Mouse (Mus musculus) lung, embryonic 16.5 days (tissue): ENCODE measurements around the gene Pcdh15. TPM values are rescaled to one million over a fixed set of nuclear protein-coding genes. Genes with fewer than 3 reads are reported as not detected.

Source experiments
- ATAC-seq: fragments of 200-750 bp; cut with Nextera tagmentation; 2 replicates; pipeline ENCODE4 v1.8.0; 2017; ENCODE audit warnings: low read depth, mild to moderate bottlenecking, moderate library complexity
- H3K27ac ChIP-seq: fragments of 300-500 bp; sonication (generic); 2 replicates; pipeline ENCODE4 v1.5.1; 2014; ENCODE audit warnings: mild to moderate bottlenecking, control low read depth, low read length
- H3K27me3 ChIP-seq: fragments of 300-500 bp; sonication (generic); 2 replicates; pipeline ENCODE4 v1.6.1; 2014; ENCODE audit warnings: low read depth, low read length, mixed read lengths; ENCODE audit not compliant: control insufficient read depth, insufficient read depth
- H3K36me3 ChIP-seq: fragments of 300-500 bp; sonication (generic); 2 replicates; pipeline ENCODE4 v1.6.1; 2014; ENCODE audit warnings: low read length; ENCODE audit not compliant: control insufficient read depth, insufficient read depth
- H3K4me1 ChIP-seq: fragments of 300-500 bp; sonication (generic); replicated peaks from 2 replicates; pipeline ENCODE4 v1.6.1; 2014; ENCODE audit warnings: low read length, mixed read lengths; ENCODE audit not compliant: control insufficient read depth, insufficient read depth
- H3K4me2 ChIP-seq: fragments of 300-500 bp; sonication (generic); 2 replicates; pipeline ENCODE4 v1.6.1; 2014; ENCODE audit warnings: low read depth, low read length, control low read depth
- H3K4me3 ChIP-seq: fragments of 300-500 bp; sonication (generic); 2 replicates; pipeline ENCODE4 v1.5.1; 2014; ENCODE audit warnings: mild to moderate bottlenecking, low read length, control low read depth
- H3K9ac ChIP-seq: fragments of 300-500 bp; sonication (generic); 2 replicates; pipeline ENCODE4 v1.6.1; 2014; ENCODE audit warnings: low read length, control low read depth
- H3K9me3 ChIP-seq: fragments of 300-500 bp; sonication (generic); 2 replicates; pipeline ENCODE4 v1.6.1; 2016; ENCODE audit warnings: low read length; ENCODE audit not compliant: control insufficient read depth
- WGBS: fragments of 180-500 bp; shearing (Covaris S2); extraction: QIAGEN DNeasy Blood & Tissue Kit; methylation state at CpG from one replicate; pipeline ENCODE4 v1.1.7; 2014; 5-methylcytosine and 5-hydroxymethylcytosine counted together
- polyA plus RNA-seq: library from polyadenylated mRNA; unstranded; fragments of >200 nt; fragmentation: Nextera tagmentation; extraction: Ambion mirVana; gene quantifications from 2 replicates; pipeline ENCODE4 v1.2.1, GENCODE M21; 2015

The Pcdh15 gene
- polyA plus RNA-seq, 1 experiment from 2014 or later, result 0.08 TPM

DNA sequence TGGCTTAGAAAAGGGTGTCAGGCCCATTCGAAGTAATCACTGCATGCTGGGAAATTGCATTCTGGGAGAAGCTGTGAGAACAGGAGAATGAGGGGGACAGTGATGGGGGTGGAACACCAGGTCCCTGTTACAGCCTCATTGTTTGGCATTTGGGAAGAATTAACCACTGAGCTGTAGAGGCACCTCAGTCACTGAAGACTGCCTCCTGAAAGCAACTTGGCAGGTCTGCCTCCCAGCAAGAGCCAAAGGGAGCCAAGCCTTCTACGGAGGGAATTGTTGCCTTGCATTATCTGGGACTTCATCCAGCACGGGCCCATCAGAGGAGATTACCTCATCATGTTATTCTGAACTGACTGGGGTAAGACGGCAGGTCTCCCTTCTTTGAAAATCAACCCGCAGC is 197.3 kb downstream of the Pcdh15 start:
- WGBS, result 59% methylated on average over 5 of the region's 5 CpGs
- no peak overlapping the region for H3K9ac ChIP-seq

GRCm38 (mm10) chr10:73301951-73302350 is 202.8 kb downstream of the Pcdh15 start:
- H3K4me1 ChIP-seq, result no peaks in the 10 kb centered on the region
- H3K9me3 ChIP-seq, result no peaks in the 10 kb centered on the region
- H3K9ac ChIP-seq, result no peak overlapping the region
- no peak for ATAC-seq
- 76% methylated on average over 8 of the region's 8 CpGs for WGBS
- H3K4me3 ChIP-seq, result no peak overlapping the region
- H3K36me3 ChIP-seq, result no peaks in the 10 kb centered on the region
- H3K4me2 ChIP-seq, result no peak overlapping the region
- no peaks in the 10 kb centered on the region for H3K27me3 ChIP-seq
- no peak overlapping the region for H3K27ac ChIP-seq

More for the DNA sequence above, 197.3 kb downstream of the Pcdh15 start:
- no peaks in the 10 kb centered on the region for H3K36me3 ChIP-seq
- H3K4me3 ChIP-seq, result no peak overlapping the region
- no peak overlapping the region for H3K27ac ChIP-seq
- H3K4me2 ChIP-seq, result no peak overlapping the region
- no peaks in the 10 kb centered on the region for H3K4me1 ChIP-seq
- no peaks in the 10 kb centered on the region for H3K9me3 ChIP-seq
- no peak for ATAC-seq
- no peaks in the 10 kb centered on the region for H3K27me3 ChIP-seq

DNA sequence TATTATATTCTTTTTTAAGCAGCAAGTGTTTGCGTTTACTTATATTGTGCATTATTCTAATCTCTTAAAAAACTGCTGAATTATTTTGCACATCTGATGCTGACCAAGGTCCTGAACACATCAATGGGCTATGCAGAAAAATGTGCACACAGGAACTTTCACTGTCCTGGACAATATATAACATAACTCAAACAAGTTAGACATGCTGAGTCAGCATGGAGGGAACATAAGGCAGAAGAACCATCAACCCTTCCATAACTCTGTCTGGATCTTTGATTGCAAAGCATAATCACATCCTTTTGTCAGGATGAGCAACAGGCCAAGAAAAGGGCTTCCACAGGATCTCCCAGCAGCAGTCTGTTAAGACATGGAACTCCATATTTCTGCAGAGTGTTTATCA is 207.5 kb downstream of the Pcdh15 start:
- Histone ChIP-seq H3K27ac (no peak overlapping the region), H3K4me3 (no peak overlapping the region), H3K9ac (no peak overlapping the region), H3K4me1 (no peaks in the 10 kb centered on the region), H3K4me2 (no peak overlapping the region), H3K9me3 (no peaks in the 10 kb centered on the region), H3K27me3 (no peaks in the 10 kb centered on the region), H3K36me3 (no peaks in the 10 kb centered on the region)
- WGBS, result 81% methylated on average over 1 of the region's 1 CpGs
- no peak for ATAC-seq

DNA sequence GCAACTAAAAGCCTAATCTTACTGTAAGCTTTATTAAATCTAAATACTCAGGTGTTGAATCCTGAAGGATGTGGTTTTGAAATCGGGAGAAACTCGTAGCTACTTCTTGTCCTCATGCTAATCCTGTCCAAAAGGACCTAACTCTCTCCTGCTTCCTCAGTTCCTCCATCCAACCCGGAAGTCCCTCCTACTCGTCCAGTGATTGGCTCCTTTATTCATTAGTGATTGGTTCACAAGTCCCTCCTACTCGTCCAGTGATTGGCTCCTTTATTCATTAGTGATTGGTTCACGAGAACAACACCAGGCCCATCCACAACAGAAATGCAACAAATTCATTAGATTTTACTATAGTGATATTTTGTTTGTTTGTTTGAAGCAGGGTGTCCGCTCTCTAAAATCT is 227.7 kb downstream of the Pcdh15 start:
- ATAC-seq, result no peak
- H3K27me3 ChIP-seq, result no peaks in the 10 kb centered on the region
- no peak overlapping the region for H3K4me2 ChIP-seq
- no peak overlapping the region for H3K4me3 ChIP-seq
- H3K36me3 ChIP-seq, result no peaks in the 10 kb centered on the region
- H3K9ac ChIP-seq, result no peak overlapping the region
- H3K9me3 ChIP-seq, result no peaks in the 10 kb centered on the region
- WGBS, result 83% methylated on average over 7 of the region's 7 CpGs
- H3K4me1 ChIP-seq, result no peaks in the 10 kb centered on the region
- no peak overlapping the region for H3K27ac ChIP-seq

DNA sequence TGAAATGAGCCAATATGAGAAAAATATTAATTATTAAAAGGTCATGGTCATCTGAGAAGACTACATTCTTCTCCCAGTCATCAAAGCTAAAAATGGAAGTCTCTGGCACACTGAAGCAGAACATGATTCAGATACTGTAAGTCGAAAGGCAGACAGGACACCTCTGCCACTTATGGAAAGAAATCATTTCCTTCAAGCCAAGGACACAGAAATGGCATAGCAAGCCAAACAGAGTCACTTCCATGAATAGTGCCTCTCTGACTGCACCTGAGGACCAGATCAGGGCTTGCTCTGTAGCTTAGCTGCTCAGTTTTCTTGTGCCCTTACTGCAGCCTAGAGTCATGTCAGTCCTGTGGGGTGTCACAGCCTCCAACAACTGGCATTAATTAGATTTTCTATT is 234.3 kb downstream of the Pcdh15 start:
- 64% methylated on average over 1 of the region's 1 CpGs for WGBS
- H3K27ac ChIP-seq, result no peak overlapping the region
- no peak overlapping the region for H3K9ac ChIP-seq
- ATAC-seq, result no peak
- H3K36me3 ChIP-seq, result no peaks in the 10 kb centered on the region
- H3K4me2 ChIP-seq, result no peak overlapping the region
- H3K4me1 ChIP-seq, result no peaks in the 10 kb centered on the region
- H3K4me3 ChIP-seq, result no peak overlapping the region
- no peaks in the 10 kb centered on the region for H3K27me3 ChIP-seq
- no peaks in the 10 kb centered on the region for H3K9me3 ChIP-seq

GRCm38 (mm10) chr10:73379001-73379400 is 279.9 kb downstream of the Pcdh15 start:
- WGBS, result 87% methylated on average over 2 of the region's 2 CpGs
- Histone ChIP-seq H3K4me2 (no peak overlapping the region), H3K36me3 (no peaks in the 10 kb centered on the region), H3K27me3 (no peaks in the 10 kb centered on the region), H3K4me1 (no peaks in the 10 kb centered on the region), H3K4me3 (no peak overlapping the region), H3K9ac (no peak overlapping the region), H3K27ac (no peak overlapping the region), H3K9me3 (no peaks in the 10 kb centered on the region)
- no peak for ATAC-seq

DNA sequence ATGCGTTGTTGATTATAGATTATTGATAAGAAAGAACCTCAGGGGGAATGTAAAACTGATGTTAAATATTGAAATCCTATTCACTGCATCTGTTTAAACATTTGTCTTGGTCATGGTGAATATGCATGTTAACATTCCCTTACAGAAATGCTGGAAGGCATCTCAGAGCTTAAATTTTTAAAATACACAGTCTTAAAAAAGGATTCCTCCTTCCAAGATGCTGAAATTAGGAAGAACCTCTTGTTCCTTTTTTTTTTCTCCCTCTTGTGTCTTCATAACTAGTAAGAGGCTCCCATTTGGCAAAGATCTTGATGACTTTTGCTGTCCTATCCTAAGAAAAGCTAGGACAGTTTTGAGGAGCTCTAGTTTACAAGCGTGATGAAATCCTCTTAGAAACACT is 284.9 kb downstream of the Pcdh15 start:
- H3K9ac ChIP-seq, result no peak overlapping the region
- no peaks in the 10 kb centered on the region for H3K36me3 ChIP-seq
- no peaks in the 10 kb centered on the region for H3K4me1 ChIP-seq
- no peak overlapping the region for H3K4me2 ChIP-seq
- no peaks in the 10 kb centered on the region for H3K9me3 ChIP-seq
- no peak for ATAC-seq
- H3K27me3 ChIP-seq, result no peaks in the 10 kb centered on the region
- 78% methylated on average over 2 of the region's 2 CpGs for WGBS
- no peak overlapping the region for H3K27ac ChIP-seq
- H3K4me3 ChIP-seq, result no peak overlapping the region

- no peak for ATAC-seq
- Histone ChIP-seq H3K4me1 (no peaks in the 10 kb centered on the region), H3K27me3 (no peaks in the 10 kb centered on the region), H3K9ac (no peak overlapping the region), H3K9me3 (no peaks in the 10 kb centered on the region), H3K27ac (no peak overlapping the region), H3K4me3 (no peak overlapping the region), H3K4me2 (no peak overlapping the region), H3K36me3 (no peaks in the 10 kb centered on the region)
- 79% methylated on average over 1 of the region's 1 CpGs for WGBS
These were observed 301.3 kb downstream of the Pcdh15 start for GRCm38 (mm10) chr10:73400426-73400825.

- peak; percentile 65; the same call in 1 of the 2 replicates for ATAC-seq
- H3K4me1 ChIP-seq, result no peaks in the 10 kb centered on the region
- H3K9me3 ChIP-seq, result no peaks in the 10 kb centered on the region
- no peak overlapping the region for H3K9ac ChIP-seq
- no peaks in the 10 kb centered on the region for H3K36me3 ChIP-seq
- H3K4me3 ChIP-seq, result no peak overlapping the region
- no peak overlapping the region for H3K4me2 ChIP-seq
- 37% methylated on average over 3 of the region's 3 CpGs for WGBS
- no peak overlapping the region for H3K27ac ChIP-seq
- H3K27me3 ChIP-seq, result no peaks in the 10 kb centered on the region
These were observed 326.3 kb downstream of the Pcdh15 start for GRCm38 (mm10) chr10:73425408-73425807.

DNA sequence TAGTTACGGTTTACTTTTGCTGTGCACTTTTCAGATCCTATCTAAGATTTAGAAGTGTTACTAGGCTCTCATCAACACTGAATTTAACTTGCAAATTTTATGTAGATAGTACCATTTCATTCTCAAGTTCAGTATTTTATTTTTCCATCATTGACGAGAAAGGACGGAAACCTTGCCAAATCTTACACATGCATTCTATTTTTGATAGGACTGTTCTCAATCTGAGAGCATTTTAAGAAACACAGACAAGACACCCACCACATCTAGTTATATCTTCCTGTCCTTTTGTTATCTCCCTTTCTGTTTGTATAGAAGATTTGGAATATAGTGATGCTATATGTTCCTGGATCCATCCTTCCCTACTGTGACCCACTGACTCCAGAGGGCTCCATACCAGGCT is 332.2 kb downstream of the Pcdh15 start:
- no peaks in the 10 kb centered on the region for H3K9me3 ChIP-seq
- no peaks in the 10 kb centered on the region for H3K4me1 ChIP-seq
- no peak overlapping the region for H3K4me2 ChIP-seq
- no peak overlapping the region for H3K4me3 ChIP-seq
- H3K27me3 ChIP-seq, result no peaks in the 10 kb centered on the region
- 82% methylated on average over 3 of the region's 3 CpGs for WGBS
- H3K36me3 ChIP-seq, result no peaks in the 10 kb centered on the region
- H3K27ac ChIP-seq, result no peak overlapping the region
- ATAC-seq, result no peak
- H3K9ac ChIP-seq, result no peak overlapping the region
